Mouse (Mus musculus) thymus, postnatal 0 days (tissue): ENCODE results near the gene Gm21788. TPM values are rescaled to one million over a fixed set of nuclear protein-coding genes. Genes with fewer than 3 reads are reported as not detected.
"Not testable (repeated sequence)": the region's sequence is repeated elsewhere in the genome, so short reads cannot be mapped to it uniquely, and the experiment has no call there.

Experiments
- DNase-seq: peaks from one replicate; pipeline ENCODE4 v3.0.0-alpha.2; 2015; ENCODE audit warnings: low spot score
- polyA plus RNA-seq: library from polyadenylated mRNA; unstranded; fragments of >200 nt; fragmentation: Nextera tagmentation; extraction: Ambion mirVana; gene quantifications from 2 replicates; pipeline ENCODE4 v1.2.1, GENCODE M21; 2015

The Gm21788 gene
- polyA plus RNA-seq = not detected in 2 replicates

GRCm38 (mm10) chrY:7404710-7405109 lies at the start of gene Gm21788:
Gene Gm21788, plus strand, starts transcription at chrY:7405010.
- DNase-seq = not testable (repeated sequence)

Other genes with a start within 250 kb of the Gm21788 start
- not detected in 2 replicates for gene Gm21244, start 235.7 kb upstream of the Gm21788 start, polyA plus RNA-seq
- gene Gm28998, start 151.2 kb upstream of the Gm21788 start, polyA plus RNA-seq = not detected in 2 replicates
- not detected in 2 replicates for gene Gm20826, start 233.5 kb downstream of the Gm21788 start, polyA plus RNA-seq